Mouse (Mus musculus) stomach, postnatal 0 days (tissue): ENCODE measurements around the gene Dnaaf5. TPM values are rescaled to one million over a fixed set of nuclear protein-coding genes. Genes with fewer than 3 reads are reported as not detected.

ENCODE experiments used
- ATAC-seq: fragments of 200-750 bp; cut with Nextera tagmentation; 2 replicates; pipeline ENCODE4 v1.8.0; 2017; ENCODE audit not compliant: low FRiP score, low TSS enrichment
- DNase-seq: peaks from one replicate; pipeline ENCODE4 v3.0.0-alpha.2; 2016; ENCODE audit warnings: low spot score
- H3K27ac ChIP-seq: fragments of 300-500 bp; sonication (generic); replicated peaks from 2 replicates; pipeline ENCODE4 v1.5.1; 2014; ENCODE audit warnings: mild to moderate bottlenecking, control low read depth
- H3K27me3 ChIP-seq: fragments of 300-500 bp; sonication (generic); 2 replicates; pipeline ENCODE4 v1.6.1; 2014; ENCODE audit warnings: low read length; ENCODE audit not compliant: control insufficient read depth, insufficient read depth
- H3K36me3 ChIP-seq: fragments of 300-500 bp; sonication (generic); 2 replicates; pipeline ENCODE4 v1.6.1; 2014; ENCODE audit warnings: low read length, mixed read lengths; ENCODE audit not compliant: control insufficient read depth, insufficient read depth
- H3K4me1 ChIP-seq: fragments of 300-500 bp; sonication (generic); replicated peaks from 2 replicates; pipeline ENCODE4 v1.6.1; 2014; ENCODE audit warnings: antibody characterized with exemption; ENCODE audit not compliant: control insufficient read depth, insufficient read depth
- H3K4me2 ChIP-seq: fragments of 300-500 bp; sonication (generic); replicated peaks from 2 replicates; pipeline ENCODE4 v1.6.1; 2014; ENCODE audit warnings: low read depth, mild to moderate bottlenecking, control low read depth, moderate library complexity
- H3K4me3 ChIP-seq: fragments of 300-500 bp; sonication (generic); 2 replicates; pipeline ENCODE4 v1.5.1; 2014; ENCODE audit warnings: low read depth, low read length, control low read depth
- H3K9ac ChIP-seq: fragments of 300-500 bp; sonication (generic); 2 replicates; pipeline ENCODE4 v1.6.1; 2014; ENCODE audit warnings: mild to moderate bottlenecking, low read length, control low read depth, mixed read lengths
- H3K9me3 ChIP-seq: fragments of 300-500 bp; sonication (generic); 2 replicates; pipeline ENCODE4 v1.6.1; 2016; ENCODE audit warnings: low read length; ENCODE audit not compliant: control insufficient read depth
- CTCF ChIP-seq: IDR thresholded peaks from 2 replicates; pipeline ENCODE4 v1.5.1; 2016; ENCODE audit warnings: antibody characterized with exemption, low read depth, mild to moderate bottlenecking, moderate library complexity
- EP300 ChIP-seq: optimal IDR thresholded peaks from 2 replicates; pipeline ENCODE3; 2016; ENCODE audit warnings: antibody characterized with exemption
- WGBS: fragments of 180-500 bp; shearing (Covaris S2); extraction: QIAGEN DNeasy Blood & Tissue Kit; methylation state at CpG from one replicate; pipeline ENCODE4 v1.1.7; 2014; 5-methylcytosine and 5-hydroxymethylcytosine counted together
- polyA plus RNA-seq: library from polyadenylated mRNA; unstranded; fragments of >200 nt; fragmentation: Nextera tagmentation; extraction: Ambion mirVana; gene quantifications from 2 replicates; pipeline ENCODE4 v1.2.1, GENCODE M21; 2015

Gene Dnaaf5
- polyA plus RNA-seq, 1 experiment from 2014 or later: 1.9 TPM

DNA sequence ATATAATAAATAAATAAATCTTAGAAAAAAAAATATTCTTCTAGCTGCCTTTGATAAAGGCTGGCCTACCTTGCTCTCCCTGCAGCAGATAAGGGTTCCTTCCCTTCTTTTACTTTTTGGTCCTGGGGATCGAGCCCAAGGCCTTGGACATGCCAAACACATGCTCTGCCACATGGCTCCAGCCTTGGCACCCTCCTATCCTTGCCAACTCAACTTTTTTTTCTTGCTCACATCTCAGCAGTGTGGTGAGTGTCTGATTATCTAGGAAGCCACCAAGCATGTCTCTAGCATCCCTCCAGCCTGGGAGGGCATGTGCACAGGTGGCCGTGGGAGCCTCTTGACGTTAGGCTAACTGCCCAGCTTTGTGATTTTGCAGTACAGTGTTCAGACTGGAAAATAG, 78.3 kb downstream of the Dnaaf5 start:
- WGBS: 97% methylated on average over 3 of the region's 3 CpGs
- ATAC-seq (no peak), DNase-seq (no peak)
- Histone ChIP-seq H3K27me3 (no peaks in the 10 kb centered on the region), H3K27ac (no peak overlapping the region), H3K9ac (no peak overlapping the region), H3K9me3 (no peaks in the 10 kb centered on the region), H3K4me1 (no peaks in the 10 kb centered on the region), H3K4me3 (no peak overlapping the region), H3K4me2 (no peak overlapping the region), H3K36me3 (peaks cover 35% of the 10 kb centered on the region)
- no peak for TF ChIP-seq CTCF
- TF ChIP-seq EP300: no peak

DNA sequence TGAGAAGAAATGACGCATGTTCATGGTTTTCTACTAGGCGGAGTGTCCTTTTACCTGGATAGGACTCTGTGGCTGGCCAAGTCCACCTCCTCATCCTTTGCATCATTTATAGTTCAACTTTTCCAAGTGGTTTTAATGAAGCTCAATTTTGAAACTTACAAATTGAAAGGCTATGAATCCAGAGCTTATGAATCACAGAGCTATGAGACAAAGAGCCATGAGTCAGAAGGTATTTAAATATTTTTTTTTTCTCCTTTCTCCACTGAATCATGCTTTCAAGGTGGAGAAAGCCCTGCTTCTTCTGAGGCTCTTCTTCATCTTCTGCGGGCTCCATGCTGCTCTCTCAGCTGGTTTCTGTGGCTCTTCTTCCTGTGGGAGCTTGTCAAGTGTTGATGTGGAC, 79.7 kb downstream of the Dnaaf5 start:
- H3K36me3 ChIP-seq: peaks cover 37% of the 10 kb centered on the region
- H3K4me3 ChIP-seq: no peak overlapping the region
- ATAC-seq (no peak), DNase-seq (no peak)
- WGBS: 84% methylated on average over 3 of the region's 3 CpGs
- no peak overlapping the region for H3K4me2 ChIP-seq
- no peaks in the 10 kb centered on the region for H3K9me3 ChIP-seq
- H3K4me1 ChIP-seq: no peaks in the 10 kb centered on the region
- no peak overlapping the region; the same call in 1 of the 2 replicates for H3K27ac ChIP-seq
- H3K27me3 ChIP-seq: no peaks in the 10 kb centered on the region
- TF ChIP-seq EP300: no peak
- TF ChIP-seq CTCF: no peak
- H3K9ac ChIP-seq: no peak overlapping the region

DNA sequence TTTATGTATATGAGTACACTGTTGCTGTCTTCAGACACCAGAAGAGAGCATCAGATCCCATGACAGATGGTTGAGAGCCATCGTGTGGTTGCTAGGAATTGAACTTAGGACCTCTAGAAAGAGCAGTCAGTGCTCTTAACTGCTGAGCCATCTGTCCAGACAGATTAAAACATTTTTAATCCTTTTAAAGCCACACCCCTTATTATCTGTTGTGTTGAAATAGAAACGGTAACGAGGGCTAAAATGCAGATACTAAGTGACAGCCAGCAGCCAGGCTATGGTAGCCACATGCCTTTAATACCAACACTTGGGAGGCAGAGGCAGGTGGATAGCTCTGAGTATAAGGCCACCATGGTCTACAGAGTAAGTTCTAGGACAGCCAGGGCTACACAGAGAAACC, 82.1 kb downstream of the Dnaaf5 start:
- H3K4me3 ChIP-seq: no peak overlapping the region
- H3K4me1 ChIP-seq: no peaks in the 10 kb centered on the region
- no peak overlapping the region for H3K27ac ChIP-seq
- peaks cover 42% of the 10 kb centered on the region for H3K36me3 ChIP-seq
- H3K27me3 ChIP-seq: no peaks in the 10 kb centered on the region
- WGBS: 68% methylated on average over 3 of the region's 3 CpGs
- DNase-seq (no peak), ATAC-seq (no peak)
- no peak overlapping the region for H3K4me2 ChIP-seq
- H3K9me3 ChIP-seq: no peaks in the 10 kb centered on the region
- H3K9ac ChIP-seq: no peak overlapping the region
- TF ChIP-seq EP300: no peak
- no peak for TF ChIP-seq CTCF

- peaks cover 42% of the 10 kb centered on the region for H3K36me3 ChIP-seq
- H3K27ac ChIP-seq: no peak overlapping the region
- H3K4me2 ChIP-seq: no peak overlapping the region
- H3K9me3 ChIP-seq: no peaks in the 10 kb centered on the region
- H3K27me3 ChIP-seq: no peaks in the 10 kb centered on the region
- 92% methylated on average over 4 of the region's 4 CpGs for WGBS
- TF ChIP-seq EP300 (no peak), CTCF (no peak)
- H3K4me3 ChIP-seq: no peak overlapping the region
- DNase-seq: no peak
- ATAC-seq: no peak
- H3K4me1 ChIP-seq: no peaks in the 10 kb centered on the region
- no peak overlapping the region for H3K9ac ChIP-seq
These were observed 84.4 kb downstream of the Dnaaf5 start for GRCm38 (mm10) chr5:139234423-139234822.

Other genes with a start within 250 kb of the Dnaaf5 start
- 56.5 and 60.4 TPM in 2 replicates for gene Pdgfa, start 152.9 kb upstream of the Dnaaf5 start, polyA plus RNA-seq
- 9.6 and 10.6 TPM in 2 replicates for gene Prkar1b, start 222 bp upstream of the Dnaaf5 start, polyA plus RNA-seq
- gene Sun1, start 50.4 kb downstream of the Dnaaf5 start, polyA plus RNA-seq: 24.0 TPM in 2 replicates
- gene Get4, start 102.1 kb downstream of the Dnaaf5 start, polyA plus RNA-seq: 132 and 133 TPM in 2 replicates
- gene Adap1, start 175.4 kb downstream of the Dnaaf5 start, polyA plus RNA-seq: 13.8 and 14.9 TPM in 2 replicates
- gene Cox19, start 201.2 kb downstream of the Dnaaf5 start, polyA plus RNA-seq: 109 and 114 TPM in 2 replicates
- gene Cyp2w1, start 202.4 kb downstream of the Dnaaf5 start, polyA plus RNA-seq: 4.8 and 8.5 TPM in 2 replicates
- gene Gpr146, start 227.5 kb downstream of the Dnaaf5 start, polyA plus RNA-seq: 3.5 TPM in 2 replicates